Mouse (Mus musculus) ES-Bruce4 (cell line): Measurements from ENCODE around the gene Slc2a10.

Source experiments
- CTCF ChIP-seq: IDR thresholded peaks from one replicate; pipeline ENCODE4 v1.8.1; 2011; ENCODE audit warnings: low read depth, low read length
- EP300 ChIP-seq: IDR thresholded peaks from 2 replicates; pipeline ENCODE4 v1.6.1; 2011; ENCODE audit warnings: low read depth, low read length; ENCODE audit not compliant: insufficient read depth
- POLR2A ChIP-seq: IDR thresholded peaks from one replicate; pipeline ENCODE4 v1.8.1; 2011; ENCODE audit warnings: low read length; ENCODE audit not compliant: insufficient read depth

DNA sequence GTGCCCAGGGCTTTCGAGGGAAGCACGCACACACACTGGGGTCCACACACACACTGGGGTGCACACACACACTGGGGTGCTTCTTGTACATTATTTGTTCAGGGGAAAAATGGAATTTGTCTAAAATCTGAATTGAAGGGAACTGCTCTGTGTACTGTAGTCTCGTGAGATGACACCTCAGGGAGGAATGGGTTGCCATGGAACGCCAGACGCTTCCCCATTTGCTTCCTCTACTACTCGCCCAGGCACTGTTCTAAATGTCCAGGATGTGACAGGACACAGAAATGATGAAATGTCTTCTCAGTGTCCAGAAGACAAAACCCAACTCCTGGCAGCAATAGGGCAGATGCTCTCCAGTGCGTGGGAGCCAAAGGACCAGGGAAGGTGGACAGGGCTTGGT is 53.7 kb downstream of the Slc2a10 start:
- TF ChIP-seq EP300 (no peak), POLR2A (no peak), CTCF (no peak)
